Mouse (Mus musculus): ENCODE measurements at regions not wholly inside any gene's neighbourhood (a gene's known extent, or its start where the extent isn't known, plus 50 kb on each side); places are given as distances from the start of the nearest gene placed in this dataset.

GRCm38 (mm10) chr8:103188720-103189498, 403.5 kb upstream of the Cdh11 start:
- WGBS = 73% methylated on average over 8 of the region's 8 CpGs
- no peak overlapping the region for H3K9ac ChIP-seq (replicated peaks; ENCODE audit: low read length)
- no peak overlapping the region for H3K27ac ChIP-seq (ENCODE audit: low read length)
- no peak overlapping the region for H3K4me3 ChIP-seq (ENCODE audit: low read length)
- 0 out of 2 replicates have a peak, but pooled peaks cover 2% of the 10 kb centered on the region for H3K9me3 ChIP-seq (ENCODE audit: low read length)
- ATAC-seq (ENCODE audit: low FRiP score, low TSS enrichment) = no peak
- H3K36me3 ChIP-seq (ENCODE audit: insufficient read depth, low read length) = no peaks in the 10 kb centered on the region
- H3K4me1 ChIP-seq (ENCODE audit: insufficient read depth, low read length) = no peaks in the 10 kb centered on the region
- H3K4me2 ChIP-seq (replicated peaks; ENCODE audit: low read depth, low read length) = no peak overlapping the region
- no peaks in the 10 kb centered on the region for H3K27me3 ChIP-seq (ENCODE audit: insufficient read depth, low read length)

GRCm38 (mm10) chr8:103198251-103198650, 412.8 kb upstream of the Cdh11 start:
- H3K4me1 ChIP-seq (ENCODE audit: insufficient read depth, low read length) = no peaks in the 10 kb centered on the region
- H3K27me3 ChIP-seq (ENCODE audit: insufficient read depth, low read length) = no peaks in the 10 kb centered on the region
- H3K9me3 ChIP-seq (ENCODE audit: low read length) = 0 out of 2 replicates have a peak, but pooled peaks cover 3% of the 10 kb centered on the region
- no peak overlapping the region for H3K9ac ChIP-seq (replicated peaks; ENCODE audit: low read length)
- H3K27ac ChIP-seq (ENCODE audit: low read length) = no peak overlapping the region
- no peak overlapping the region for H3K4me2 ChIP-seq (replicated peaks; ENCODE audit: low read depth, low read length)
- no peak for ATAC-seq (ENCODE audit: low FRiP score, low TSS enrichment)
- no peak overlapping the region for H3K4me3 ChIP-seq (ENCODE audit: low read length)
- H3K36me3 ChIP-seq (ENCODE audit: insufficient read depth, low read length) = no peaks in the 10 kb centered on the region
- WGBS = 70% methylated on average over 3 of the region's 3 CpGs

DNA sequence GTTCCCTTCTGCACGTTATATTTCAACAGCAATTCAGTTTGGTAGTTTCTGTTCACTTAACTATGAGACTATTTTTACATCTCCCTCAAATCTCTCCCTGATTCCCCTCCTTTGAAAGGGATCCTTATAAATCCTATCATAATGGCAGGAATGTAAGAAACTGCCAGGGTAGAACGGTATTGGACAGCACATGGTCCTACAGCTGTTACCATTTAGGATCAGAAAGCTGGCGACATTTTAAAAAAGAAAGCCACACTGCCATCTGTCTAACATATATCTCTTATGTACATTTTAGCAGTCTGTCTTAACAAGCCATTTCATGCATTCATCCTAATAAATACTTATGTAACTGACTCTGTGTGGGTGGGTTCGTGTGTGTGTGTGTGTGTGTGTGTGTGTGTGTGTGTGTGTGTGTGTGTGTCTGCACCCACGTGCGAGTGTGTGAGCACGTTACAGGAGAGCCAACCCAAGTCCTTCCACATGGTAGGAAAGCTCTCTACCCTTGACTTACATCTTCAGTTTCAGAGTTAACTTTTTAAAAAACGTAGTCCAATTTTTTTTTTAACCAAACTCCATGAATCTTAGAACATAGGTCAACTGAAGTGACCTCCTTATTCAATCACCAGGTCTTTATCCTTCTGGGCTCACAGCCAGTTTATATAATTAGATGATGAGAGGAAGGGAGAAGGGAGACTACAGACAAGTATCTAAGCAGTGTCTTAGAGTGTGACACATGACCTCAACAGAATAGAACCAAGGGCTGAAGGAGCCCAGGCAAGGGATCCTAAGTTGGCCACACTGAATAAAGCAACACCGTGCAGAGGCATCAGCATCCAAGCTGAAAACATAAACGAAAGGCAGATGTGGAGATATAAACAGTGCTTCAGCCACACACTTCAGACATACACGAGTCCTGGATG, 414.5 kb upstream of the Cdh11 start:
- no peak overlapping the region for H3K27ac ChIP-seq (ENCODE audit: low read length)

DNA sequence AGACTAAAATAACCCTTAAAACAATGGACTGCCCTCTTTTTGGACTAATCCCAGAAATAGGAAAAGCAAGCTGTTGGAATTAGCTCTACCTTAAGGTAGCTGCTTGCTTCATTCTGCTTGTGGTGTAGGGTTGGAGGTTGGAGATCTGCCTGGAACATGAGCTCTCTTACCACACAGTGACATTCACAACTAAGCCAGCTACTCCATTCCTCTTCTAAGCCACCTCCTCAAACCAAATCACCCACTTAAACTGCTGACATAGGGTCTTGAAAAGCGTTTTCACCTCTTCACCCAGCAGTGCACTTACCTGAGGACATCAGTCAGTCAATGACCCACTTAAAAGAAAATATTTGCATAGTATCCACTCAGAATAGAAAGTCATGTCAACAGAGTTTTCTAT, 418.3 kb upstream of the Cdh11 start:
- no peak for ATAC-seq (ENCODE audit: low FRiP score, low TSS enrichment)
- H3K9me3 ChIP-seq (ENCODE audit: low read length) = no peaks in the 10 kb centered on the region
- no peak overlapping the region for H3K4me3 ChIP-seq (ENCODE audit: low read length)
- H3K27ac ChIP-seq (ENCODE audit: low read length) = no peak overlapping the region
- H3K9ac ChIP-seq (replicated peaks; ENCODE audit: low read length) = no peak overlapping the region
- no peaks in the 10 kb centered on the region for H3K4me1 ChIP-seq (ENCODE audit: insufficient read depth, low read length)
- no peaks in the 10 kb centered on the region for H3K36me3 ChIP-seq (ENCODE audit: insufficient read depth, low read length)
- no peak overlapping the region for H3K4me2 ChIP-seq (replicated peaks; ENCODE audit: low read depth, low read length)
- WGBS = 28% methylated on average over 1 of the region's 1 CpGs
- no peaks in the 10 kb centered on the region for H3K27me3 ChIP-seq (ENCODE audit: insufficient read depth, low read length)

More for the DNA sequence above, 414.5 kb upstream of the Cdh11 start:
- no peaks in the 10 kb centered on the region for H3K27me3 ChIP-seq (ENCODE audit: insufficient read depth, low read length)
- H3K4me2 ChIP-seq (replicated peaks; ENCODE audit: low read depth, low read length) = no peak overlapping the region
- H3K4me3 ChIP-seq (ENCODE audit: low read length) = no peak overlapping the region
- no peaks in the 10 kb centered on the region for H3K9me3 ChIP-seq (ENCODE audit: low read length)
- ATAC-seq (ENCODE audit: low FRiP score, low TSS enrichment) = no peak
- 56% methylated on average over 11 of the region's 11 CpGs for WGBS
- H3K36me3 ChIP-seq (ENCODE audit: insufficient read depth, low read length) = no peaks in the 10 kb centered on the region
- H3K4me1 ChIP-seq (ENCODE audit: insufficient read depth, low read length) = no peaks in the 10 kb centered on the region
- H3K9ac ChIP-seq (replicated peaks; ENCODE audit: low read length) = no peak overlapping the region

GRCm38 (mm10) chr8:103214606-103215005, 429.2 kb upstream of the Cdh11 start:
- H3K4me2 ChIP-seq (replicated peaks; ENCODE audit: low read depth, low read length) = no peak overlapping the region
- H3K36me3 ChIP-seq (ENCODE audit: insufficient read depth, low read length) = no peaks in the 10 kb centered on the region
- no peak for ATAC-seq (ENCODE audit: low FRiP score, low TSS enrichment)
- H3K9ac ChIP-seq (replicated peaks; ENCODE audit: low read length) = no peak overlapping the region
- H3K9me3 ChIP-seq (ENCODE audit: low read length) = no peaks in the 10 kb centered on the region
- no peaks in the 10 kb centered on the region for H3K4me1 ChIP-seq (ENCODE audit: insufficient read depth, low read length)
- H3K4me3 ChIP-seq (ENCODE audit: low read length) = no peak overlapping the region
- H3K27ac ChIP-seq (ENCODE audit: low read length) = no peak overlapping the region
- 55% methylated on average over 2 of the region's 2 CpGs for WGBS
- H3K27me3 ChIP-seq (ENCODE audit: insufficient read depth, low read length) = no peaks in the 10 kb centered on the region

GRCm38 (mm10) chr8:103230741-103231475, 445.5 kb upstream of the Cdh11 start:
- WGBS = 9% methylated on average over 9 of the region's 9 CpGs
- Histone ChIP-seq H3K36me3 (ENCODE audit: insufficient read depth, low read length) (no peaks in the 10 kb centered on the region), H3K4me2 (replicated peaks; ENCODE audit: low read depth, low read length) (0 out of 2 replicates have a peak overlapping the region, but pooled peaks have one; percentile 8)

DNA sequence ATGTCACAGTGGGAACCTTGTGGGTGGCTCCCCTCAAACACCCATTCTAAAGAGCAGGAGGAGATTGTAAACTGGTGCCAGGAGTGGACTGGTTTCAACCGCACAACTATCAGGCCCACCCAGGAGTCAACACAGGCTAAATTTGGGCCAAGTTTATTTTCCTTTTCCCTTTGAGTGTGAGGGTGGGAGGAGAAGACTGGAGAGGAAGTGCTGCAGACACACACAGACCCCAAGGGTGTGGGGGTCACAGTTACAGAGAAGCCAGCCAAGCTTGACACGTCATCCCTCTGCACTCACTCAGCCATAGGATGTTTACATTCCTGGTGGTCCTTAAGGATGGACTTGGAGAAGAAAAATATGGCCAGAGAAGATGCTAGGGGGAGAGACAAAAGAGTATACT, 448.9 kb upstream of the Cdh11 start:
- ATAC-seq (ENCODE audit: low FRiP score, low TSS enrichment) = peak; percentile 93
- no peak overlapping the region for H3K4me2 ChIP-seq (replicated peaks; ENCODE audit: low read depth, low read length)
- peak overlapping the region; percentile 80 for H3K27ac ChIP-seq (ENCODE audit: low read length)
- WGBS = 4% methylated on average over 2 of the region's 2 CpGs
- no peaks in the 10 kb centered on the region for H3K27me3 ChIP-seq (ENCODE audit: insufficient read depth, low read length)
- H3K9me3 ChIP-seq (ENCODE audit: low read length) = no peaks in the 10 kb centered on the region
- no peaks in the 10 kb centered on the region for H3K36me3 ChIP-seq (ENCODE audit: insufficient read depth, low read length)
- no peak overlapping the region for H3K4me3 ChIP-seq (ENCODE audit: low read length)
- peaks cover 45% of the 10 kb centered on the region for H3K4me1 ChIP-seq (ENCODE audit: insufficient read depth, low read length)
- H3K9ac ChIP-seq (replicated peaks; ENCODE audit: low read length) = no peak overlapping the region

More at GRCm38 (mm10) chr8:103230741-103231475, 445.5 kb upstream of the Cdh11 start:
- ATAC-seq (ENCODE audit: low FRiP score, low TSS enrichment) = peak; percentile 77
- Histone ChIP-seq H3K4me1 (ENCODE audit: insufficient read depth, low read length) (peaks cover 45% of the 10 kb centered on the region), H3K27ac (ENCODE audit: low read length) (peak overlapping the region; percentile 94), H3K4me3 (ENCODE audit: low read length) (no peak overlapping the region), H3K9ac (replicated peaks; ENCODE audit: low read length) (0 out of 2 replicates have a peak overlapping the region, but pooled peaks have one; percentile 14), H3K27me3 (ENCODE audit: insufficient read depth, low read length) (no peaks in the 10 kb centered on the region), H3K9me3 (ENCODE audit: low read length) (no peaks in the 10 kb centered on the region)

DNA sequence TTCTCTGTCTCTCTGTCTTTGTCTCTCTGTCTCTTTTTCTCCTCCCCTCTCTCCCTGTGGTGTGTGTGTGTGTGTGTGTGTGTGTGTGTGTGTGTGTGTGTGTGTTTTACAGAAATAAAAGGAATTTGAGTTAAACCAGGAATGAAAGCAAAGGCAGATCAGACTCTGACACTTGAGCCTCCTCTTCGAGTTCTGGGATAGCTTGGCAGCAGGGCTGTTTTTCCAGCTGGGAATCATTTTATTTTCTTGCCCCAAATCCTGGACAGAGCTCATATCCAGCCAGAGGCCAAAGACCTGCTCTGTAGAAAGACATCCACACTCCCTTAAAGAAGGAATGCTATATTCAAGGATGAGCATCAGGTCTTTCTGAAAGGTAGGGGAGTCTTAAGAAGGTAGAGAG, 450.2 kb upstream of the Cdh11 start:
- Histone ChIP-seq H3K4me3 (ENCODE audit: low read length) (no peak overlapping the region), H3K9ac (replicated peaks; ENCODE audit: low read length) (no peak overlapping the region), H3K27ac (ENCODE audit: low read length) (peak overlapping the region; percentile 3; the same call in 1 of the 2 replicates), H3K4me2 (replicated peaks; ENCODE audit: low read depth, low read length) (no peak overlapping the region), H3K4me1 (ENCODE audit: insufficient read depth, low read length) (peaks cover 34% of the 10 kb centered on the region), H3K9me3 (ENCODE audit: low read length) (no peaks in the 10 kb centered on the region), H3K36me3 (ENCODE audit: insufficient read depth, low read length) (no peaks in the 10 kb centered on the region), H3K27me3 (ENCODE audit: insufficient read depth, low read length) (no peaks in the 10 kb centered on the region)
- WGBS = 3% methylated on average over 1 of the region's 1 CpGs
- ATAC-seq (ENCODE audit: low FRiP score, low TSS enrichment) = no peak

DNA sequence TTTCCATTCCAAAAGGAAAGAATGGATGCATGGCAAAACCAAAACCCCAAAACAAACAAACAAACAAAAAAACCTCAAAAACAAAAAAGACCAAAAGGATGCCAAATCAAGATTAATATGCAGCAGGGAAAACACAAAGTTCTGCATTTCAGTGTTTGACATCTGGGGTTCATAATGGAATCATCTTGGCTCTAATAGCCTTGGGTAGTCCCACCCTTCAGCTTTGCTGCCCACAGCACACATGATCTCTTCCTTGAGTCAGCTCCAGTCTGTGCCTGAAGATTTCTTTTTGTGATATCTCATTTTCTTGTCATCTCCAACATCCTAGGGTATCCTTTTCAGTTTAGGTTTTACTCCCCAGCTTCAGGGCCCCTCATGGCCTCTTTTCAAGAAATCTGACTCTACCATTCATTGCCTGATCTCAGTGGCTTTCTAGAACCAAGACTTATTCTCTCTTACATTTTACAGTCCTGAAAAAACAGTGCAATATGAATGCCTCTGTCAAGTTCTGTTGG, 453.1 kb upstream of the Cdh11 start:
- H3K9me3 ChIP-seq (ENCODE audit: low read length) = no peaks in the 10 kb centered on the region
- no peak overlapping the region for H3K9ac ChIP-seq (replicated peaks; ENCODE audit: low read length)
- peaks cover 10% of the 10 kb centered on the region for H3K4me1 ChIP-seq (ENCODE audit: insufficient read depth, low read length)
- H3K4me3 ChIP-seq (ENCODE audit: low read length) = no peak overlapping the region
- H3K27me3 ChIP-seq (ENCODE audit: insufficient read depth, low read length) = no peaks in the 10 kb centered on the region
- no peak overlapping the region for H3K27ac ChIP-seq (ENCODE audit: low read length)
- no peak overlapping the region for H3K4me2 ChIP-seq (replicated peaks; ENCODE audit: low read depth, low read length)
- ATAC-seq (ENCODE audit: low FRiP score, low TSS enrichment) = no peak
- H3K36me3 ChIP-seq (ENCODE audit: insufficient read depth, low read length) = no peaks in the 10 kb centered on the region
